Mouse (Mus musculus): ENCODE results near the gene Prickle2.

GRCm38 (mm10) chr6:92506276-92506675 is 199.7 kb downstream of the Prickle2 start:
- TF ChIP-seq CEBPB (IDR thresholded peaks at IDR 0.05; ENCODE audit: insufficient read depth, poor library complexity, severe bottlenecking), result no peak
- TF ChIP-seq SRF (IDR thresholded peaks at IDR 0.05; ENCODE audit: control insufficient read depth, insufficient read length, low read depth), result no peak
- no peak for TF ChIP-seq POLR2A (IDR thresholded peaks at IDR 0.05; ENCODE audit: insufficient read length, low read depth)
